17 mouse cellular contexts compared by ENCODE assay signal in genomic region chr2:164947506-164947905, GRCm38 (mm10). TPM values are rescaled to one million over a fixed set of nuclear protein-coding genes. Genes with fewer than 3 reads are reported as not detected.
DNase-seq lines count a peak whose midpoint lies in the region; ATAC-seq and TF ChIP-seq lines count a peak whose summit lies in the region.
"Had no signal": no experiment of that assay in that cellular context is flagged by ENCODE, and none has a peak within 500 bp of the region (broad histone marks: within the 10 kb centered on the region; RNA-seq: fewer than 3 reads in every experiment).

No protein-coding gene starts in this region.

- H3K36me3 ChIP-seq in embryonic facial prominence, embryonic 13.5 days, result no peaks in the 10 kb centered on the region
- no peaks in the 10 kb centered on the region for H3K36me3 ChIP-seq in embryonic facial prominence, embryonic 10.5 days (replicated peaks)
- no peaks in the 10 kb centered on the region for H3K36me3 ChIP-seq in midbrain, embryonic 13.5 days
- no peaks in the 10 kb centered on the region for H3K36me3 ChIP-seq in midbrain, embryonic 10.5 days
- no peaks in the 10 kb centered on the region for H3K36me3 ChIP-seq in embryonic facial prominence, embryonic 14.5 days (ENCODE audit: control insufficient read depth, insufficient read depth, low read length)
- H3K36me3 ChIP-seq in forebrain, embryonic 15.5 days, result no peaks in the 10 kb centered on the region
- H3K36me3 ChIP-seq in kidney, adult 2 months (ENCODE audit: control insufficient read depth, insufficient read depth, low read length), result no peaks in the 10 kb centered on the region
- H3K36me3 ChIP-seq: heart, embryonic 12.5 days; hindbrain, embryonic 10.5 days had no signal

- 24% methylated on average over 4 of the region's 4 CpGs for WGBS in embryonic facial prominence, embryonic 13.5 days
- 27% methylated on average over 4 of the region's 4 CpGs for WGBS in embryonic facial prominence, embryonic 10.5 days
- 27% methylated on average over 4 of the region's 4 CpGs for WGBS in midbrain, embryonic 13.5 days
- WGBS in midbrain, embryonic 10.5 days, result 24% methylated on average over 4 of the region's 4 CpGs
- 19% methylated on average over 4 of the region's 4 CpGs for WGBS in embryonic facial prominence, embryonic 14.5 days
- 28% methylated on average over 4 of the region's 4 CpGs for WGBS in forebrain, embryonic 15.5 days
- 48% methylated on average over 4 of the region's 4 CpGs for WGBS in kidney, adult 2 months

- TF ChIP-seq CTCF in kidney, adult 2 months (conservative IDR thresholded peaks at IDR 0.05; ENCODE audit: insufficient read depth, insufficient read length, low read depth, low read length), result no peak

- peaks cover 67% of the 10 kb centered on the region for H3K27me3 ChIP-seq in embryonic facial prominence, embryonic 13.5 days
- peaks cover 75% of the 10 kb centered on the region for H3K27me3 ChIP-seq in embryonic facial prominence, embryonic 10.5 days (replicated peaks; ENCODE audit: low read depth, poor library complexity, severe bottlenecking)
- peaks cover 76% of the 10 kb centered on the region for H3K27me3 ChIP-seq in midbrain, embryonic 13.5 days
- H3K27me3 ChIP-seq in midbrain, embryonic 10.5 days (ENCODE audit: low read depth, poor library complexity, severe bottlenecking), result peaks cover 87% of the 10 kb centered on the region
- H3K27me3 ChIP-seq in embryonic facial prominence, embryonic 14.5 days (replicated peaks; ENCODE audit: control insufficient read depth, insufficient read depth, low read length), result peaks cover 46% of the 10 kb centered on the region
- H3K27me3 ChIP-seq in forebrain, embryonic 15.5 days, result peaks cover 56% of the 10 kb centered on the region
- H3K27me3 ChIP-seq in kidney, adult 2 months (replicated peaks; ENCODE audit: control insufficient read depth, insufficient read depth, low read length), result peaks cover 1% of the 10 kb centered on the region; the same call in 1 of the 2 replicates

- no peak overlapping the region for H3K9ac ChIP-seq in embryonic facial prominence, embryonic 13.5 days
- no peak overlapping the region for H3K9ac ChIP-seq in midbrain, embryonic 13.5 days (replicated peaks)
- no peak overlapping the region for H3K9ac ChIP-seq in embryonic facial prominence, embryonic 14.5 days (ENCODE audit: low read depth, low read length)
- H3K9ac ChIP-seq in forebrain, embryonic 15.5 days (replicated peaks), result no peak overlapping the region
- H3K9ac ChIP-seq: forebrain, embryonic 13.5 days; heart, embryonic 12.5 days; hindbrain, embryonic 14.5 days had no signal

- H3K4me2 ChIP-seq in embryonic facial prominence, embryonic 13.5 days, result peak overlapping the region; percentile 55; the same call in 1 of the 2 replicates
- no peak overlapping the region for H3K4me2 ChIP-seq in midbrain, embryonic 13.5 days (replicated peaks)
- H3K4me2 ChIP-seq in embryonic facial prominence, embryonic 14.5 days (ENCODE audit: low read depth, low read length), result no peak overlapping the region
- no peak overlapping the region for H3K4me2 ChIP-seq in forebrain, embryonic 15.5 days (replicated peaks)
- H3K4me2 ChIP-seq: forebrain, embryonic 13.5 days; heart, embryonic 12.5 days; hindbrain, embryonic 14.5 days had no signal

- peaks cover 34% of the 10 kb centered on the region for H3K4me1 ChIP-seq in embryonic facial prominence, embryonic 13.5 days
- peaks cover 35% of the 10 kb centered on the region for H3K4me1 ChIP-seq in embryonic facial prominence, embryonic 10.5 days
- H3K4me1 ChIP-seq in midbrain, embryonic 13.5 days (replicated peaks), result peaks cover 16% of the 10 kb centered on the region
- peaks cover 38% of the 10 kb centered on the region for H3K4me1 ChIP-seq in midbrain, embryonic 10.5 days
- peaks cover 6% of the 10 kb centered on the region; the same call in 1 of the 2 replicates for H3K4me1 ChIP-seq in embryonic facial prominence, embryonic 14.5 days (ENCODE audit: control insufficient read depth, insufficient read depth, low read length)
- peaks cover 8% of the 10 kb centered on the region for H3K4me1 ChIP-seq in forebrain, embryonic 15.5 days
- no peaks in the 10 kb centered on the region for H3K4me1 ChIP-seq in kidney, adult 2 months (ENCODE audit: control insufficient read depth, insufficient read depth, low read length)

- H3K9me3 ChIP-seq in embryonic facial prominence, embryonic 13.5 days, result no peaks in the 10 kb centered on the region
- no peaks in the 10 kb centered on the region for H3K9me3 ChIP-seq in embryonic facial prominence, embryonic 10.5 days
- H3K9me3 ChIP-seq in midbrain, embryonic 13.5 days, result no peaks in the 10 kb centered on the region
- 0 out of 2 replicates have a peak, but pooled peaks cover 3% of the 10 kb centered on the region for H3K9me3 ChIP-seq in midbrain, embryonic 10.5 days (replicated peaks)
- no peaks in the 10 kb centered on the region for H3K9me3 ChIP-seq in embryonic facial prominence, embryonic 14.5 days (ENCODE audit: control insufficient read depth, low read length)
- no peaks in the 10 kb centered on the region for H3K9me3 ChIP-seq in forebrain, embryonic 15.5 days
- H3K9me3 ChIP-seq: forebrain, embryonic 13.5 days; heart, embryonic 12.5 days; hindbrain, embryonic 10.5 days had no signal

- DNase-seq in embryonic facial prominence, embryonic 10.5 days (ENCODE audit: low spot score), result no peak
- DNase-seq in midbrain, embryonic 10.5 days (ENCODE audit: low spot score), result no peak
- peak; percentile 22 for DNase-seq in embryonic facial prominence, embryonic 14.5 days (ENCODE audit: low spot score)
- DNase-seq in kidney, adult 2 months, result no peak
- DNase-seq: adrenal gland, adult 2 months; adrenal gland, postnatal 25 days; cerebellum, adult 2 months; gastrocnemius, adult 2 months; gastrocnemius, postnatal 25 days had no signal

- H3K4me3 ChIP-seq in embryonic facial prominence, embryonic 13.5 days, result no peak overlapping the region
- H3K4me3 ChIP-seq in embryonic facial prominence, embryonic 10.5 days, result no peak overlapping the region
- no peak overlapping the region for H3K4me3 ChIP-seq in midbrain, embryonic 13.5 days (replicated peaks)
- H3K4me3 ChIP-seq in midbrain, embryonic 10.5 days, result no peak overlapping the region
- H3K4me3 ChIP-seq in embryonic facial prominence, embryonic 14.5 days (ENCODE audit: low read depth, low read length), result no peak overlapping the region
- no peak overlapping the region for H3K4me3 ChIP-seq in forebrain, embryonic 15.5 days
- no peak overlapping the region for H3K4me3 ChIP-seq in kidney, adult 2 months (ENCODE audit: insufficient read depth, low read depth, low read length)
- H3K4me3 ChIP-seq: forebrain, embryonic 13.5 days; heart, embryonic 12.5 days; hindbrain, embryonic 10.5 days had no signal

- ATAC-seq in embryonic facial prominence, embryonic 13.5 days (ENCODE audit: insufficient number of reproducible peaks, insufficient read depth, low FRiP score, low TSS enrichment, low read depth), result 0 out of 2 replicates have a peak, but pooled peaks have one; percentile 16
- 0 out of 2 replicates have a peak, but pooled peaks have one; percentile 34 for ATAC-seq in midbrain, embryonic 13.5 days
- ATAC-seq in embryonic facial prominence, embryonic 14.5 days (ENCODE audit: low read depth), result peak; percentile 34; the same call in 1 of the 2 replicates
- ATAC-seq in forebrain, embryonic 15.5 days (replicated peaks), result no peak
- ATAC-seq: forebrain, embryonic 13.5 days; Patski had no signal

- H3K27ac ChIP-seq in embryonic facial prominence, embryonic 13.5 days, result peak overlapping the region; percentile 62; the same call in 1 of the 2 replicates
- no peak overlapping the region for H3K27ac ChIP-seq in embryonic facial prominence, embryonic 10.5 days (replicated peaks)
- no peak overlapping the region for H3K27ac ChIP-seq in midbrain, embryonic 13.5 days
- H3K27ac ChIP-seq in midbrain, embryonic 10.5 days (replicated peaks), result no peak overlapping the region
- no peak overlapping the region for H3K27ac ChIP-seq in embryonic facial prominence, embryonic 14.5 days (replicated peaks; ENCODE audit: low read depth, low read length)
- no peak overlapping the region for H3K27ac ChIP-seq in forebrain, embryonic 15.5 days (replicated peaks)
- no peak overlapping the region for H3K27ac ChIP-seq in kidney, adult 2 months (ENCODE audit: insufficient read depth, low read depth, low read length)
- H3K27ac ChIP-seq: forebrain, embryonic 13.5 days; gastrocnemius, adult 2 months; hindbrain, embryonic 10.5 days; hindbrain, embryonic 14.5 days had no signal

- no peak for TF ChIP-seq POLR2A in kidney, adult 2 months (IDR thresholded peaks at IDR 0.05; ENCODE audit: low read depth, low read length)

RNA-seq across cellular contexts. Expression of gene Mmp9, which starts 6.9 kb away (rescaled TPM):
- 16.6 and 23.8 TPM in 2 replicates for polyA plus RNA-seq in embryonic facial prominence, embryonic 13.5 days (2015; fragmentation: Nextera tagmentation; extraction: Ambion mirVana)
- 0.28 and 0.77 TPM in 2 replicates for polyA plus RNA-seq in embryonic facial prominence, embryonic 10.5 days (2016; fragmentation: Nextera tagmentation; extraction: Ambion mirVana)
- 17.2 and 19.5 TPM in 2 replicates for polyA plus RNA-seq in midbrain, embryonic 13.5 days (2015; fragmentation: Nextera tagmentation; extraction: Ambion mirVana)
- 0.39 and 0.97 TPM in 2 replicates for polyA plus RNA-seq in midbrain, embryonic 10.5 days (2016; fragmentation: Nextera tagmentation; extraction: Ambion mirVana)
- 33.7 and 52.0 TPM in 2 replicates for polyA plus RNA-seq in embryonic facial prominence, embryonic 14.5 days (2014; fragmentation: Nextera tagmentation; extraction: Ambion mirVana)
- polyA plus RNA-seq in forebrain, embryonic 15.5 days (2015; fragmentation: Nextera tagmentation; extraction: Ambion mirVana), result 17.9 and 19.5 TPM in 2 replicates
- 1.7 and 1.8 TPM in 2 replicates for polyA plus RNA-seq in kidney, adult 2 months (2012; rRNA removed)

RNA-seq across cellular contexts. Expression of gene Slc12a5, which starts 13.1 kb away (rescaled TPM):
- 1.0 and 2.9 TPM in 2 replicates for polyA plus RNA-seq in embryonic facial prominence, embryonic 13.5 days (2015; fragmentation: Nextera tagmentation; extraction: Ambion mirVana)
- polyA plus RNA-seq in embryonic facial prominence, embryonic 10.5 days (2016; fragmentation: Nextera tagmentation; extraction: Ambion mirVana), result 1.5 and 1.7 TPM in 2 replicates
- polyA plus RNA-seq in midbrain, embryonic 13.5 days (2015; fragmentation: Nextera tagmentation; extraction: Ambion mirVana), result 19.7 and 20.2 TPM in 2 replicates
- polyA plus RNA-seq in midbrain, embryonic 10.5 days (2016; fragmentation: Nextera tagmentation; extraction: Ambion mirVana), result 0.99 and 2.1 TPM in 2 replicates
- polyA plus RNA-seq in embryonic facial prominence, embryonic 14.5 days (2014; fragmentation: Nextera tagmentation; extraction: Ambion mirVana), result 0.56 and 1.1 TPM in 2 replicates
- polyA plus RNA-seq in forebrain, embryonic 15.5 days (2015; fragmentation: Nextera tagmentation; extraction: Ambion mirVana), result 16.2 and 17.2 TPM in 2 replicates
- polyA plus RNA-seq in kidney, adult 2 months (2012; rRNA removed), result 1.5 and 2.2 TPM in 2 replicates

RNA-seq across cellular contexts. Expression of gene Zfp335, which starts 35.9 kb away (rescaled TPM):
- polyA plus RNA-seq in embryonic facial prominence, embryonic 13.5 days (2015; fragmentation: Nextera tagmentation; extraction: Ambion mirVana), result 15.5 and 16.1 TPM in 2 replicates
- 17.4 and 18.2 TPM in 2 replicates for polyA plus RNA-seq in embryonic facial prominence, embryonic 10.5 days (2016; fragmentation: Nextera tagmentation; extraction: Ambion mirVana)
- polyA plus RNA-seq in midbrain, embryonic 13.5 days (2015; fragmentation: Nextera tagmentation; extraction: Ambion mirVana), result 13.5 and 15.1 TPM in 2 replicates
- 14.1 and 17.1 TPM in 2 replicates for polyA plus RNA-seq in midbrain, embryonic 10.5 days (2016; fragmentation: Nextera tagmentation; extraction: Ambion mirVana)
- 11.9 and 13.9 TPM in 2 replicates for polyA plus RNA-seq in embryonic facial prominence, embryonic 14.5 days (2014; fragmentation: Nextera tagmentation; extraction: Ambion mirVana)
- 15.7 and 16.7 TPM in 2 replicates for polyA plus RNA-seq in forebrain, embryonic 15.5 days (2015; fragmentation: Nextera tagmentation; extraction: Ambion mirVana)
- polyA plus RNA-seq in kidney, adult 2 months (2012; rRNA removed), result 20.4 and 25.7 TPM in 2 replicates
